Mouse (Mus musculus) urinary bladder, adult 18-20 months (tissue): ENCODE data around the gene Scyl2.

Experiments
- DNase-seq, 2 experiments: peaks; one replicate each; pipeline ENCODE4 v3.0.0; 2022; ENCODE audit warnings: low spot score in 2 of 2, mixed read lengths in 2 of 2

Gene Scyl2

GRCm38 (mm10) chr10:89595935-89596334 is 90.2 kb downstream of the Scyl2 start:
- no peak for DNase-seq

GRCm38 (mm10) chr10:89595514-89595913 is 90.6 kb downstream of the Scyl2 start:
- no peak for DNase-seq

- no peak for DNase-seq
These were observed 91.8 kb downstream of the Scyl2 start for GRCm38 (mm10) chr10:89594309-89594708.

- no peak for DNase-seq
These were observed 93.3 kb downstream of the Scyl2 start for GRCm38 (mm10) chr10:89592797-89593196.

GRCm38 (mm10) chr10:89589877-89590276 is 96.2 kb downstream of the Scyl2 start:
- DNase-seq: no peak
